Mouse (Mus musculus) spleen, adult 12 weeks (tissue): ENCODE measurements around the gene Ggn.
"Not testable (repeated sequence)": the region's sequence is repeated elsewhere in the genome, so short reads cannot be mapped to it uniquely, and the experiment has no call there.

ENCODE experiments used
- DNase-seq: peaks from one replicate; pipeline ENCODE4 v3.0.0; 2022; ENCODE audit warnings: low spot score

Ggn gene

DNA sequence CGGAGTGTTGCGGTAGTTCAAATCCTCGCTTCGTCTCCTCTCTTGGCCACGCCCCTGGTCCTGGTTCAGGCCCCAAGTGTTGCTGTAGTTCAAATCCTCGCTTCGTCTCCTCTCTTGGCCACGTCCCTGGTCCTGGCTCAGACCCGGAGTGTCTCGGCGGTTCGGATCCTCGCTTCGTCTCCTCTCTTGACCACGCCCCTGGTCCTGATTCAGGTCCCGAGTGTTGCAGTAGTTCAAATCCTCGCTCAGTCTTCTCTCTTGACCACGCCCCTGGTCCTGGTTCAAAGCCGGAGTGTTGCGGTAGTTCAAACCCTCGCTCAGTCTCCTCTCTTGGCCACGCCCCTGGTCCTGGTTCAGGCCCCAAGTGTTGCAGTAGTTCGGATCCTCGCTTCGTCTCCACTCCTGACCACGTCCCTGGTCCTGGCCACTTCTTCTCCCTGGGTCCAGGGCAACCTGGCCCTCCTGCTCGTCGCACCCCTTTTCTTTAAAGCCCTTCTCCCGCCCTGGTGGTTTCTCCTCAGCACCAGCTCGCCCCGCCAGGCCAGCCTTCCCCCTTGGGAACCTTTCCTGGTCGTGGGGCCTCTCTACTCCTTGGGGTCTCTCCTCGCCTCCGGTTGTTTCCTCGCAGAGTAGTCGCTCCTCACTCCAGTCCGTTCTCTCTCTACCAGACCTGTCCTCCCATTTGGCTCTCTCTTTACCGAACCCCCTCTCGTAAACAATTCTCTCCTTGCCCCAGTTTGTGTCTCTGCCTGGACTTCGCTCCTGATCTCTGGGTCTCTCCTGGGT is 43.0 kb downstream of the Ggn start:
- not testable (repeated sequence) for DNase-seq

DNA sequence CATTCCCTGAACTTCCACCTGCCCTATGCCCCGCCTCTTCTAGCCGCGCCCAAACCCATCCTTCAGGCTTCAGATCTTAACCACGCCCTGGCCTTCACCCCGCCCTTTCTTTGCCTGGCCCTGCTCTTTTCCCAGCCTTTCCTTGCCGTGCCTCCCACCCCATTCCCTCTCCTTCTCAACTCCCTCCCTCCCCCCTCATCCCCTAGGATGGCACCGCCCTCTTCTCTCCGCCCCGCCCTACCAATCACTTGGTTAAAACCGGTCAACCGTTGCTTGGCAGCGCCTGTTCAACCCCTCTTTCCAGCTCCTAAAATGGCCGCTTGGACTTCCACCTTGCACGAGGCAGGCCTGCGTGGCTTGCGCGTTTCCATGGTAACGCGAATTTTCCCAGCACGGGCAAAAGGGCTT is 43.7 kb downstream of the Ggn start, which contains the start of gene Catsperg1:
Gene Catsperg1 (minus strand): TSS at position 361 of the 408 bp plus-strand sequence.
- no peak for DNase-seq

DNA sequence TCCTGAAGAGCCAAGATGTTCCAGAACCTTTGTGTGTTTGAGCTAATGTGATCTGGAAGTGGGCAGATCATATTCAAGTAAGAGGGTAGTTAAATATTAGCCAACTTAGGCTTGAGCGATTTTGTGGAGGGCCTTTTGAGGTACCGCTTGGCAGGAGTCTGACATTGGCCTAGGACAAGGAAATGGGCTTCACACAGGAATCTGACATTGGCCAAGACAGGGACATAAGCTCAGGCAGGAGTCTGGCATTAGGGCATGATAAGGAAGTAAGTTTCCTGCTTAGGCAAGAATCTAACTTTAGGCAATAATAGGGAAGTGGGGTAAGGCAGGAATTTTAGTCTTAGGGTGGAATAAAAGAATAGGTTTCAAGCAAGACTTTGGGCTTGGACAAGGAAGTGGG is 44.2 kb downstream of the Ggn start:
- DNase-seq: no peak

GRCm38 (mm10) chr7:29214846-29215245 is 44.8 kb downstream of the Ggn start:
- DNase-seq: no peak
